Mouse (Mus musculus) megakaryocyte, embryonic 14.5 days (primary cell): ENCODE results near the gene Ubxn1.
"Not testable (repeated sequence)": the region's sequence is repeated elsewhere in the genome, so short reads cannot be mapped to it uniquely, and the experiment has no call there.

ENCODE experiments used
- FLI1 ChIP-seq: IDR thresholded peaks from 2 replicates; pipeline ENCODE4 v1.6.1; 2012; ENCODE audit warnings: low read length, inconsistent platforms, mixed read lengths
- GATA1 ChIP-seq: IDR thresholded peaks from 3 replicates; pipeline ENCODE4 v1.6.1; 2012; ENCODE audit warnings: mixed read lengths, low read length, inconsistent platforms, borderline replicate concordance

DNA sequence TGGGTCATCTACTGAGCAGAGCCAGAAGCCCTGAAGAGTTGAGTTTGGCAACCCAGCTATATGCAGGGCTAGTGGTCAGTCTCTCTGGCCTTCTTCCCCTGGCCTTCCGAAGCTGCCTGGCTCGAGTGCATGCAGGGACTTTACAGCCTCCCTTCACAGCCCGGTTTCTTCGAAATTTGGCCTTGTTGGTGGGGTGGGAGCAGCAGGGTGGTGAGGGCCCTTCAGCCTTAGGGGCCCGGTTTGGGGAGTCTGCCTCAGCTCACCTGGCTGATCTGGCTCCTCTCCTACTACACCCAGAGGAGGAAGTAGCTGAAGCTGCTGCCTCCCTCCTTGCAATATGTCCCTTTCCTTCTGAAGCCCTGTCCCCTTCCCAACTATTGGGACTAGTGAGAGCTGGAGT is 24.9 kb downstream of the Ubxn1 start:
- TF ChIP-seq FLI1, GATA1: not testable (repeated sequence)
